Mouse (Mus musculus) gastrocnemius, adult 18-20 months (tissue): ENCODE results near the gene Arl15. TPM values are rescaled to one million over a fixed set of nuclear protein-coding genes. Genes with fewer than 3 reads are reported as not detected.
"Not testable (repeated sequence)": the region's sequence is repeated elsewhere in the genome, so short reads cannot be mapped to it uniquely, and the experiment has no call there.

Experiments
- DNase-seq: peaks from one replicate; pipeline ENCODE4 v3.0.0; 2021; ENCODE audit warnings: low spot score
- long read RNA-seq, 2 experiments: library from polyadenylated mRNA; stranded (forward); transcript quantifications; one replicate each; pipeline ENCODE4 v2.0.0; 2021
- total RNA-seq, 2 experiments: library from RNA; stranded (reverse); gene quantifications; 2 replicates each; pipeline ENCODE4 v1.2.3; 2021

Arl15 gene
- total RNA-seq = 1 to 10 TPM; 3.6 to 4.0 TPM
- long read RNA-seq, experiment 1 = 0 reads
- long read RNA-seq, experiment 2, partial matches to known transcripts = 0 of 1 reads
- long read RNA-seq, experiment 2, other reads (novel, unspliced or antisense) = 0 of 1 reads

DNA sequence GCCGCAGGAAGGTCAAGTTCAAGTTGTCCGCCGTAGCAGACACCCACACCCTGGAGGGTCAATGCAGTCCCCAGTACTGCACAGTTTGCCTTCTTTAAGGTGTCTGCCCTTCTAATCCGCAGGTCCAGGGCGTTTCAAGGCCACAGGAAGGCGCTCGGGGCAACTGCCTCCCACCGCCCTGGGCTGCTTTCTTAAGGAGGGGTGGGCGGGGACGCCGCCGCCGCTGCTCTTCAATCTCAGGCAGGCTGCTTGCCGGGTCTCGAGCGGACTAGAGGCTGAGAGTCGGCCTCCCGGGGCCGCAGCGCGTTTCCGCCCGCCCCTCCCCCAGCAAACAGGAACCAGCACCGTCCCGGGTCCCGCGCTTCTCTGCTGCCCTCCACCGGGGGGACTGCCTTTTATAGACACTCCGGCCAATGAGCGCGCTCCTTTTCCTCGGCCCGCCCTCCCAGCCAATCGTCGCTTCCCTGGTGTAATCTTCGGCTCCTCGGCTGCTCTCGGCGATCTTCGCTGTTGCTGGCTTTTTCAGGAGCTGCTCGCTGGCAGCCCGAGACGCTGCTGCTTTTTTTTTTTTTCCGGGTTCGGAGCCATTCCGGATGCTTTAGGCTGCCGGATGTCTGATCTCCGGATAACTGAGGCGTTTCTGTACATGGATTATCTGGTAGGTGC is at the start of gene Arl15:
TSS of gene Arl15 (plus strand) at position 467 of the 666 bp plus-strand sequence.
- peak; percentile 98 for DNase-seq

- no peak for DNase-seq
These were observed 49.0 kb upstream of the Arl15 start for GRCm38 (mm10) chr13:113745301-113745700.

- no peak for DNase-seq
These were observed 43.5 kb upstream of the Arl15 start for GRCm38 (mm10) chr13:113750766-113751165.

- DNase-seq = no peak
These were observed 39.3 kb upstream of the Arl15 start for GRCm38 (mm10) chr13:113754731-113755689.

- DNase-seq = no peak
These were observed 38.5 kb upstream of the Arl15 start for GRCm38 (mm10) chr13:113755779-113756178.

GRCm38 (mm10) chr13:113761717-113762116 is 32.6 kb upstream of the Arl15 start:
- no peak for DNase-seq

GRCm38 (mm10) chr13:113762766-113763516 is 31.4 kb upstream of the Arl15 start:
- DNase-seq = no peak

DNA sequence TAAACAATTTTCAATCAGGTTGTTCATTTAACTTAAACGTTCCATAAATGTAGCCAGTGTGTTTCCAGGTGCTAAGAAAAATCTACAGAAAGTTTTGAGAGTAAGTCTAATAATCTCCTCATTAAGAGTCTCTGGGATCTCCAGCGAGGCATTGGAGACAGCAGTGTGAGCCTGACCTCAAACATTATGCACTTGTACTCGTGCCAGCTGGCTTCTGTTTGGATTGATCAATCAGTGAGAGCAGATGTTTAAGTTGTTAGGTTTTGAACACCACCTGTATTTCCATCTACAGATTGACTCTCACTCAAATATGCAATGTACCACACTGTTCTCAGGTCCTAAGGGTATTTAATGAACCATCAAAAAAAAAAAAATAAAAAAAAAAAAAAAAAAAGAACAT is 28.9 kb upstream of the Arl15 start:
- no peak for DNase-seq

DNA sequence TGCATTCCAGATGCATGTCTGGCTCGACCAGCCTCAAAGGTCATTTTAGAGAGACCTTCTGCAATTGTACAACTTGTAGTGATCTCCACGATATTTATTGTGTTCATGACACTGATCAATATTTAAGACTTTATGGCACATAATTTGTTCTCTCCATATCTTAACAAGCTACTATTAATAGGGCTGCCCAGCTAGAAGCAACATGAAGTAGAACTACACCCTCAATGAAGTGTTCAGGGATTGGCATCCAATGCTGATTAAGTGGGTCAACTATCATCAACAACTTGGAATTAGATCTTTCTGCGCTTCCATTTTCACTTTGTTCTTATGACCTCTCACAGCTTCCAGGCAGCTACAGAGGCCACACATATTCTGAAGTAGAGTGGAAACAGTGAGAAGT is 24.5 kb upstream of the Arl15 start:
- DNase-seq = no peak

- DNase-seq = no peak
These were observed 24.0 kb upstream of the Arl15 start for GRCm38 (mm10) chr13:113770340-113770739.

DNA sequence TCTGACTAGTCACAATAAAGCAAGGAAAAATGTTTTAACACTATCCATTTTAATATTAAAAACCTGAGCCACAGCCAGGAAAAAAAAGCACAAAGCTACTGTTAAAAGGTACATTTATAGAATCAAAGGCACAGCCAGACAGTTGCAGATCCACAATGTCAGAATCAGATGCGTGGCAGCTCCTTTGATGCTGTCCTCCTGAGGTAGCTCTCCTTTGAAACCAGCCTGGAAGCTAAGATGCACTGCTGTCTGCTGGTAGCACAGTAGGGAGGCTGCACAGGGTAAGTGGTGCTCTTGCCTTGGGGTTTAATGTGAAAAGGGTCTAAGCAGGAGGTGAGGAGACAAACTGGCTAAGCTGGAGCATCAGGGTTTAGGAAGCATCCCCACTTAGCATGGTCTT is 23.0 kb upstream of the Arl15 start:
- no peak for DNase-seq

DNA sequence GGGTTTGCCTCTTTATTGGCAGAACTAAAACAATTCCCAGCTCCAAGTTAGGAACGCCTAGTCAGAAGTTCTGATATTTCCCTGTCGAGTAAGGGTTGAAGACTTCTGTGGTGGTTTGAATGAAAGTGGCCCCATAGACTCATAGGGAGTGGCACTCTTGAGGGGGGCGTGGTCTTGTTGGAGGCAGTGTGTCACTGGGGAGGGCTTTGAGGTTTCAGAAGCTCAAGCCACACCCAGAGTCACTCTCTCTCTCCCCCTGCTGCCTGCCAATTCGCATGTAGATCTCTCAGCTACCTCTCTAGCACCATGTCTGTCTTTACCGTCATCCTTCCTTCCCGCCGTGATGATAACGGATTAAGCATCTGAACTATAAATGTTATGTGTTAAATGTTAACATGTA is 19.5 kb upstream of the Arl15 start:
- DNase-seq = no peak

DNA sequence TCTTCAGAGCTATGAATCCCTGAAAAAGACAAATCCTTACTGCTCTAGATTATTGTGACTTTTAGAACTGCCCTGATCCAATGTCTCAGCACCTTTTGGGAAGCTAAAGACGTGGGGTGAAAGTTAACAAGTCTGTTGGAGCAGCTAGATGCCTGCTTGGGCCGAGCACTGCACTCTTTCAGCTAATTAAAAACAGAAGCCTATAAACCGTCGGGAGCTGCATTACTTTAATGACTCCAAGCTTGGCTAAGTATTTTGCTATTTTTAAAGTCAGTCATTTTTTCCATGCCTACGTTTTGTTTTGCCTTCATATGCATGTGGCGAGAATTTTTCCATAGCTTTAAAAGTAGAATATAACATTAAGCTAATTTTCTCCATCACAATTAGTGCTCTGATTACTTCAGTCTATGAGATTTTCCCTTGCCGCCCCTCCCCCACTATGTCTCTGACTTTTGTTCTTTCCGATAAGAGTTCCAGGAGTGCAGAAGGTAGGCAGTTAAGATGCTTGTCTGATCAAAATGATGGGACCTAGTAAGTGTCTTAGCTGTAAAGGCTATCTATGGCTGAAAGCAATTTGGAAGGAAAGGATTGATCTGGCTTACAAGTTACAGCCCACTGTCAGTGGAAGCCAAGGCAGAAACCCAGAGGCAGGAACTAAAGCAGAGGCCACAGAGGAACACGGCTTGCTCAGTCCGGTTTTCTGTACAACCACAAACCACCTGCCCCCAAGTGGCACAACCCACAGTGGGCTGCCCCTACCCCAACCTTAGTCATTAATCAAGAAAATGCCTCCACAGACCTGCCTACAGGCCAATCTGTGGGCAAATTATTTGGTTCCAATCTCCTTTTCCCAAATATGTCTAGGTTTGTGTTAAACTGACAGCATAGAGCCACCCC is 18.8 kb upstream of the Arl15 start:
- no peak for DNase-seq

GRCm38 (mm10) chr13:113785803-113786202 is 8.5 kb upstream of the Arl15 start:
- DNase-seq = no peak

GRCm38 (mm10) chr13:113787136-113787535 is 7.2 kb upstream of the Arl15 start:
- no peak for DNase-seq

DNA sequence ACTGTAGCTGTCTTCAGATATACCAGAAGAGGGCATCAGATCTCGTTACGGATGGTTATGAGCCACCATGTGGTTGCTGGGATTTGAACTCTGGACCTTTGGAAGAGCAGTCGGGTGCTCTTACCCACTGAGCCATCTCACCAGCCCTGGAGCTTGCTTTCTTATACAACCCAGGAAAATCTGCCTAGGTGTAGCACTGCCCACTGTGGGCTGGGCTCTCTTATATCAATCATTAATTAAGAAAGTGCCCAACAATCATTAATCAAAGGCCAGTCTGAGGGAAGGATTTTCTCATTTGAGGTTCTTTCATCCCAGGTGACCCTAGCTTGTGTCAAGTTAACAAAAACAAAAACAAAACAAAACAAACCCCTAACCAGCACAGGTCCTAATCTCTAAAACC is 4.3 kb upstream of the Arl15 start:
- DNase-seq = not testable (repeated sequence)

GRCm38 (mm10) chr13:113793637-113794036 is 668 bp upstream of the Arl15 start:
- no peak for DNase-seq

DNA sequence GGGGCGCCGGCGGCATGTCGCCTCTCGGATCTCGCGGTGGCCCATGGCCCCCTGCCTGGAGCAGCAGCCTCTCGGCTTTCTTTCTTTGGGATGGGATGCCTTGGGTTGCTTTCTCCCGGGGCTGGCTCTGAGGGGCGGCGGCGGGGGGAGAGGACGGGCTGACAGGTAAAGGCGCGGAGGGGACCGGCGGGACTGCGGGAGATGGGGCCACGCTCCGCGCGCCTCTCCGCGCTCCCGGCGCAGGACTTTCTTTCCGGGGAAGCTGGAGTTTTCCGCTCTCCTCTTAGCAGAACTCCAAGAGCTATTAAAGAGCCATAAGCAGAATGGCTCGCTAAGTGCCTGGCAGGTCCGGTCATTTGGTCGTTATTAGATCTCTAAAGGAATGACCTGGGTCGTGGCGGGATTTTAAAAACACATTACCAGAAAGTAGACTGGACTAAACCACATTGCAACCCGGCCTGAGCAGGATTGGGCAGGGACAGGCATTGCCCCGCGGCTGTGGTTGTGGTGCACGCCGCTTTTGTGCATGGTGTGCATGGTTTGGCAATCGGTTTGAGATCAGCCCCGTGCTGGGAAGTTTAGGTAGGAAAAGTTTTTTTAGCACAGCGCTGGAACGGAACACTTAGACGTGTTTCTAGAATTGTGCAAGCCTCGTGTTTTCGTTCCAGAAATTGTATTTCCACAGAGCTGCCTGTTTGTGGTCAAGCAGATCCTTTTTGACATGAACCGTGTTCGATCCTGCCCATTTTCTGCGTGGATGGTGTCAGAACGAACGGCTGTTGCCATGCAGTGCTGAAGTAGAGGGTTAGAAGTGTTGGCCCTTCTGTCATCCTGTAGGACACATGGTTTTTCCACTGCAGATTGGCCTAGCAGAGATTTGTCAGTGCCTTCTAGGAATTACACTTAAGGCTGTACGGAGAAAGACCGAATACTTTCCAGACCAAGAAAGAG is 675 bp downstream of the Arl15 start:
- peak; percentile 28 for DNase-seq

DNA sequence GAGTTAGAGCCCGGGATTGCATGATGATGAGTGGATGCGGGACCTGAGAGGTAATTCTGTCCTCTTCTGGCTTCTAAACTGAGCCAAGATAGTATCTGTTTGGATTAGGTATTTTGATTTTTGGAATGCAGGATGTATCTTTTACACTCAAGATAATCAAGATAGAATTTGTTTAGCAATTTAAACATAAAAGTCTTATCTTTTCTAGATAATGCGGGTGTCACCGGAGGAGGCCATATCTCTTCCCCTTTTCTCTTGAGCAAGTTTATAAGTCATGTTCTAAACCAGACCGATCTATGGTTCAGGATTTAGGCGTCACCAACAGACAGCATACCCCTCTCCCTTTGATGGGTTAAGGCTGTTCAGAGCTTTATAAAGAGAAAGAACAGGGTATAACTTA is 3.1 kb downstream of the Arl15 start:
- DNase-seq = no peak

- no peak for DNase-seq
These were observed 5.1 kb downstream of the Arl15 start for GRCm38 (mm10) chr13:113799361-113799760.
